Mouse (Mus musculus): ENCODE data around the gene Pxk. TPM values are rescaled to one million over a fixed set of nuclear protein-coding genes. Genes with fewer than 3 reads are reported as not detected.
A peak's percentile ranks its signal among the peaks of the same experiment; 100 is the strongest.

Pxk gene
- polyA plus RNA-seq, 1 experiment from 2014 or later, result 37.6 TPM

DNA sequence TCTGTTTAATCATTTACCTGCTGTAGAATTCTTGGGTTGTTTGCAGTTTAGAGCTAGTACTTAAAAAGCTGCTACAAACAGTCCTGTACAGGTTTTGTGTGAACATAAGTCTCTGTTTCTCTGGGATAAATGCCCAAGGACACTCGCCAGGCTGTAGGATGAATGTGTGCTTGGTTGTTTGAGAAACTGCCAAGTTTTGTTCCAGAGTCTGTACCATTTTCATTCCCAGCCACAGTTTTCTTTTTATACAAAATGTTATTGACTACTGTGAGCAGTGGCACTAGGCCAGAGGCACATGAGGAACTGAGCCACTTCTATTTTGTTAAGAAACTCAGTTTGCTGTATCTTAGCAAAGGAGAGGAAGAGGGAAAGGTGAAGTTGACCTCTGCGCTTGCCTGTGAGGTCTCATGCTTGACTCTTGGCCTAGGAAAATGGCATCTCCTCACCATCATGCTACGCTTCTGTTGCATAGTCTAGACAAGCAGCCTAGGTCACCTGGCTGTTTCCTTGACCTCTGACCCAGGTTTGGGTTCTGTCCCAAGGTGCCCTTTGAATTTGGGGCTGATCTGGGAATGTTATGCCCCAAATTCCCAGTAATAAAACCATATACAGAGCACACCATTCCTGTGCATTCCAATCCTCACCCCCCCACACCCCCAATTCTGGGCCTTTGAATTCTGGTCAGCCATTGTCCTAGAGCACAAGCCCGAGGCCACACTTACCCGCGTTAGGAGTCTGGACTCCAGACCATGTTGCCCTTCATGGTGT, 88.5 kb downstream of the Pxk start:
- Histone ChIP-seq H3K4me1 (ENCODE audit: control insufficient read depth, insufficient read depth, low read length) (no peaks in the 10 kb centered on the region), H3K27ac (replicated peaks; ENCODE audit: low read depth, low read length) (no peak overlapping the region), H3K36me3 (ENCODE audit: control insufficient read depth, insufficient read depth, low read length) (no peaks in the 10 kb centered on the region), H3K9me3 (ENCODE audit: control insufficient read depth, low read length) (no peaks in the 10 kb centered on the region), H3K9ac (ENCODE audit: low read depth, low read length) (no peak overlapping the region), H3K4me3 (ENCODE audit: low read depth, low read length) (no peak overlapping the region), H3K27me3 (replicated peaks; ENCODE audit: control insufficient read depth, insufficient read depth, low read length) (no peaks in the 10 kb centered on the region), H3K4me2 (ENCODE audit: low read depth, low read length) (no peak overlapping the region)
- peak; percentile 45 for DNase-seq (ENCODE audit: low spot score)
- 76% methylated on average over 6 of the region's 6 CpGs for WGBS
- ATAC-seq (ENCODE audit: low read depth), result no peak

DNA sequence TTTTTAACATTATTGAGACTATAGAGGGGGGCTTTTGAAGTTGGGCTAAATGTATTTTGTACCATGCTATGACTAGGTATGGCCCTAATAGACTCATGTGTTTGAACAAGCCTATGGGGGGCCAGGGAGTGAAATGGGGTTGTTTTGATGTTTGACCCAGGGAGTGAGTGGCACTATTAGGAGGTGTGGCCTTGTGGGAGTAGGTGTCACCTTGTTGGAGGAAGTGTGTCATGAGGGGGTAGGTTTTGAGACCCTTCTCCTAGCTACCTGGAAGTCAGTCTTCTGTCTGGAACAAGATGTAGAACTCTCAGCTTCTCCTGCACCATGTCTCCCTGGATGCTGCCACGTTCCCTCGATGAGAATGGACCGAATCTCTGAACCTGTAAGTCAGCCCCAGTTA, 92.5 kb downstream of the Pxk start:
- no peak for DNase-seq (ENCODE audit: low spot score)
- 98% methylated on average over 3 of the region's 3 CpGs for WGBS

DNA sequence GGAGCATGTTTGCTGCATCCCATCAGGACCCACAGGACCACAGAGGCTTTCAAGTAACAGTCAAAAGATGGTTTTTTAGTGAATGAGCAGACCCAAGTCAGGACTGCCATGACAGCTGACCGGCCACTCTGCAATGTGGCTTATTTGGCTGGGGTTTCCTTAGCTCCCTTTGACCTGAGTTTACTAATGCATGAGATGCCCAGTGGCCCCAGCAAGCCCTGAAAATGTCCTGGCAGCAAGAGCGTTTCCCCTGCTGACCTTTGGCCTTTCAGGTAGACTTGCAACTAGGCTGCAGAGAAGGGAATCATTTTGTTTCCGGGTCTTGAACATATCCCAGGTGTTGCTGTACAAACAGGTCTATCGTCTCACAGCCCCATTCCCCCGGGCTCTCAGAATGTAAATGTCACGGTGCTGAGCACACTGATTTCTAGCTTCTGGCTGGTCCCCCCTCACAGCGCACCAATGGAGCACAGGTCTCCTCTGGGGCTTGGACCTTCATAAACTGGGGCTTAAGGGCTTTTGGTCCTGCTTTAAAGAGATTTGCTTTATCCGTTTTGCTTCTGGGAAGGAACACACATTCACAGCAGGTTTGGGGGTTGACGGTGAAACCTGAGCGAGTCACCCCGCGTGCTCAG, 93.4 kb downstream of the Pxk start:
- H3K4me2 ChIP-seq (ENCODE audit: low read depth, low read length), result no peak overlapping the region

More for the DNA sequence above, 92.5 kb downstream of the Pxk start:
- ATAC-seq (ENCODE audit: low read depth), result no peak
- H3K4me2 ChIP-seq (ENCODE audit: low read depth, low read length), result no peak overlapping the region
- H3K27ac ChIP-seq (replicated peaks; ENCODE audit: low read depth, low read length), result no peak overlapping the region
- no peak overlapping the region for H3K4me3 ChIP-seq (ENCODE audit: low read depth, low read length)
- no peaks in the 10 kb centered on the region for H3K27me3 ChIP-seq (replicated peaks; ENCODE audit: control insufficient read depth, insufficient read depth, low read length)
- H3K36me3 ChIP-seq (ENCODE audit: control insufficient read depth, insufficient read depth, low read length), result no peaks in the 10 kb centered on the region
- H3K9ac ChIP-seq (ENCODE audit: low read depth, low read length), result no peak overlapping the region
- H3K9me3 ChIP-seq (ENCODE audit: control insufficient read depth, low read length), result no peaks in the 10 kb centered on the region
- no peaks in the 10 kb centered on the region for H3K4me1 ChIP-seq (ENCODE audit: control insufficient read depth, insufficient read depth, low read length)

DNA sequence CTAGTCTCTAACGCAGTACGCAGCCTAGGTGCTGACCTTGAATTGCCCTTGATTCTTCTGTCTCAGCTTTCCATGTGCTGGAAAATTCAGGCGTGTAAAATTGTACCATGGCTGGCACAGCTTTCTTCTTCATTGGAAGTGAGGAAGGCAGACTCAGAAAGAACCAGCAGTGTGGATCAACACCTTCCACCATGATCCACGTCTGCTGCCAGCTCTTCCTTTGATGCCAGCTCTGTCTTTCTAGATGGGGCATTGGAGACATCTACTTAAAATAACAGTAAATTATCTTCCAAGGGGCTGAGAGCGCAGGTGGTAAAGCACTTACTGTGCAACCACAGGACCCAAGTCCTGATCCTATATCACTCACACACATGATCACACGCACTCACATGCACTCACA, 94.7 kb downstream of the Pxk start:
- H3K4me3 ChIP-seq (ENCODE audit: low read depth, low read length), result no peak overlapping the region
- H3K36me3 ChIP-seq (ENCODE audit: control insufficient read depth, insufficient read depth, low read length), result no peaks in the 10 kb centered on the region
- DNase-seq (ENCODE audit: low spot score) (no peak), ATAC-seq (ENCODE audit: low read depth) (no peak)
- no peak overlapping the region for H3K4me2 ChIP-seq (ENCODE audit: low read depth, low read length)
- H3K9me3 ChIP-seq (ENCODE audit: control insufficient read depth, low read length), result no peaks in the 10 kb centered on the region
- 84% methylated on average over 6 of the region's 6 CpGs for WGBS
- H3K4me1 ChIP-seq (ENCODE audit: control insufficient read depth, insufficient read depth, low read length), result no peaks in the 10 kb centered on the region
- no peak overlapping the region for H3K9ac ChIP-seq (ENCODE audit: low read depth, low read length)
- H3K27me3 ChIP-seq (replicated peaks; ENCODE audit: control insufficient read depth, insufficient read depth, low read length), result no peaks in the 10 kb centered on the region
- no peak overlapping the region for H3K27ac ChIP-seq (replicated peaks; ENCODE audit: low read depth, low read length)

More for the DNA sequence above, 93.4 kb downstream of the Pxk start:
- H3K9me3 ChIP-seq (ENCODE audit: control insufficient read depth, low read length), result no peaks in the 10 kb centered on the region
- H3K27me3 ChIP-seq (replicated peaks; ENCODE audit: control insufficient read depth, insufficient read depth, low read length), result no peaks in the 10 kb centered on the region
- no peaks in the 10 kb centered on the region for H3K4me1 ChIP-seq (ENCODE audit: control insufficient read depth, insufficient read depth, low read length)
- H3K36me3 ChIP-seq (ENCODE audit: control insufficient read depth, insufficient read depth, low read length), result no peaks in the 10 kb centered on the region
- 45% methylated on average over 12 of the region's 12 CpGs for WGBS
- no peak overlapping the region for H3K9ac ChIP-seq (ENCODE audit: low read depth, low read length)
- no peak for ATAC-seq (ENCODE audit: low read depth)
- H3K4me3 ChIP-seq (ENCODE audit: low read depth, low read length), result no peak overlapping the region
- H3K27ac ChIP-seq (replicated peaks; ENCODE audit: low read depth, low read length), result no peak overlapping the region
- DNase-seq (ENCODE audit: low spot score), result no peak

DNA sequence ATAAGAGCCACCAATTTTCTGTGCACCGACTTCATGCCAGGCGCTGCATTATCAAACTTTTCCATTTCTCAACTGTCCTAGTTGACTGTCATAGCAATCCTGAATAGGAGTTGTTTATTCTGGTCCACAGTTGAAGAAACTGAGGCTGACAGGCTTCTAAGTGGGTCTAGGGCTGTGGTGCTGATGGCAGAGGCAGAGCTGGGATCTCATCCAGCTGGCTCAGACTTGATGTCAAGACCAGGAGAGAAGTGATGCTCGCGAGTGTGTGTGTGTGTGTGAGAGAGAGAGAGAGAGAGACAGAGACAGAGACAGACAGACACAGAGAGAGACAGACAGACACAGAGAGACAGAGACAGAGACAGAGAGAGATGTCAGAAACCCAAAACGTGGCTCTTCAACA, 102.8 kb downstream of the Pxk start:
- H3K27me3 ChIP-seq (replicated peaks; ENCODE audit: control insufficient read depth, insufficient read depth, low read length), result no peaks in the 10 kb centered on the region
- no peaks in the 10 kb centered on the region for H3K9me3 ChIP-seq (ENCODE audit: control insufficient read depth, low read length)
- H3K9ac ChIP-seq (ENCODE audit: low read depth, low read length), result no peak overlapping the region
- DNase-seq (ENCODE audit: low spot score) (no peak), ATAC-seq (ENCODE audit: low read depth) (no peak)
- no peak overlapping the region for H3K27ac ChIP-seq (replicated peaks; ENCODE audit: low read depth, low read length)
- H3K4me3 ChIP-seq (ENCODE audit: low read depth, low read length), result no peak overlapping the region
- no peaks in the 10 kb centered on the region for H3K36me3 ChIP-seq (ENCODE audit: control insufficient read depth, insufficient read depth, low read length)
- H3K4me2 ChIP-seq (ENCODE audit: low read depth, low read length), result no peak overlapping the region
- 76% methylated on average over 5 of the region's 5 CpGs for whole genome bisulfite sequencing
- H3K4me1 ChIP-seq (ENCODE audit: control insufficient read depth, insufficient read depth, low read length), result no peaks in the 10 kb centered on the region

DNA sequence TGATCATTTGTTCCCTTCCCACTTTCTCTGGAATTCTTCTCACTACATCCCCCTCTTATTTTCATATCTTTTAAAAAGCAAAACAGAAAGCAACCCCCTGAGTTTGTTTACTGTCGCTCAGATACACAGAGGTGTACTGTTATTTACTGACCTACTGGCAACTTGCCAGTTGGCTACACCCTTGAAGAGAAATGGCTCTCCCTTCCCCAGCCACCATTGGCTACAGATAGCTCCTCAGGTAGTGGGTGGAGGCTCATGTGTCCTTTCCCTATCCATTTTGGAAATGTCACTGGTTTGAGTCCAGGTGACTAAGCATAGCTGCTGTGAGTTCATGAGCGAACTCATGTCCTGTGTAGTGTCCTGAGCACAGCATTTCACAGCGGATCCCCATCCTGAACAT, 103.7 kb downstream of the Pxk start:
- Histone ChIP-seq H3K4me2 (ENCODE audit: low read depth, low read length) (no peak overlapping the region), H3K27me3 (replicated peaks; ENCODE audit: control insufficient read depth, insufficient read depth, low read length) (no peaks in the 10 kb centered on the region), H3K4me1 (ENCODE audit: control insufficient read depth, insufficient read depth, low read length) (no peaks in the 10 kb centered on the region), H3K9ac (ENCODE audit: low read depth, low read length) (no peak overlapping the region), H3K9me3 (ENCODE audit: control insufficient read depth, low read length) (no peaks in the 10 kb centered on the region), H3K36me3 (ENCODE audit: control insufficient read depth, insufficient read depth, low read length) (no peaks in the 10 kb centered on the region), H3K27ac (replicated peaks; ENCODE audit: low read depth, low read length) (no peak overlapping the region), H3K4me3 (ENCODE audit: low read depth, low read length) (no peak overlapping the region)
- 60% methylated on average over 3 of the region's 3 CpGs for WGBS
- no peak for DNase-seq (ENCODE audit: low spot score)
- ATAC-seq (ENCODE audit: low read depth), result no peak

DNA sequence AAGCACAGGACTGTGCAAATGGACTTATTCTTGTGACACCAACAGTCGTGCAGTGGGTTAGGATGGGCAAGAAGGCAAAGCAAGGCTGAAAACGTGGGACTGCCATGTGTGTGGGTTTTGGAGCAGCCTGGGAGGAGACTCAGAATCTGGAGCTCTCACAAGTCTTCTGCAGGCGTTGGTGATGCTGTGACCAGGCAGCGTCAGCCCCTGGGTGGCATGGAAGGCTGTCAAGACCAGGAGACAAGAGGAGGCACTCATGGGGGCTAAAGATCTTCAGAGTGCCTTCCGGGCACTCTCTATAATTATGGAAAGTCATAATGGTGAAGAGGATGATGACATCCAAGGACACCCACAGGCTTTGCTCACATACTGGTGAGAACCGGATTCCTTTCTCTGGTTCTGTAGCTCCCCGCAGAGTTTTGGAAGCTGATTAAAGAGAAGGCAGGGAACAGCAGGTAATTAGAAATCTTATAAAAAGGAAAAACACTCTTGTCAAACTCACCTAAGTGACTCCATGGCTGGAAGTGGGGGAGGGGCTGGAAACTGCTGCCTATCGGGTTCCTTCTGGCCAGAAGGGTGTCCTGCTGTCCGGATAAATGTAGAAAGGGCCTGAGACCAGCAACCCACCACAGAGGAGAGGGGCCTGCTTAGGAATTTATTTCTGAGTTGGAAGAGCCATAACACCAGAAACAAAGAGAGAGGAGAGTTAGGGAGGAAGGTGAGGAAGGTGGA, 108.3 kb downstream of the Pxk start:
- WGBS, result 51% methylated on average over 9 of the region's 9 CpGs
- H3K27ac ChIP-seq (replicated peaks; ENCODE audit: low read depth, low read length), result no peak overlapping the region
- H3K9me3 ChIP-seq (ENCODE audit: control insufficient read depth, low read length), result no peaks in the 10 kb centered on the region
- ATAC-seq (ENCODE audit: low read depth) (no peak), DNase-seq (ENCODE audit: low spot score) (no peak)
- no peak overlapping the region for H3K4me3 ChIP-seq (ENCODE audit: low read depth, low read length)
- no peak overlapping the region for H3K4me2 ChIP-seq (ENCODE audit: low read depth, low read length)
- H3K4me1 ChIP-seq (ENCODE audit: control insufficient read depth, insufficient read depth, low read length), result no peaks in the 10 kb centered on the region; the same call in 1 of the 2 replicates
- H3K36me3 ChIP-seq (ENCODE audit: control insufficient read depth, insufficient read depth, low read length), result no peaks in the 10 kb centered on the region
- H3K9ac ChIP-seq (ENCODE audit: low read depth, low read length), result no peak overlapping the region
- H3K27me3 ChIP-seq (replicated peaks; ENCODE audit: control insufficient read depth, insufficient read depth, low read length), result no peaks in the 10 kb centered on the region

DNA sequence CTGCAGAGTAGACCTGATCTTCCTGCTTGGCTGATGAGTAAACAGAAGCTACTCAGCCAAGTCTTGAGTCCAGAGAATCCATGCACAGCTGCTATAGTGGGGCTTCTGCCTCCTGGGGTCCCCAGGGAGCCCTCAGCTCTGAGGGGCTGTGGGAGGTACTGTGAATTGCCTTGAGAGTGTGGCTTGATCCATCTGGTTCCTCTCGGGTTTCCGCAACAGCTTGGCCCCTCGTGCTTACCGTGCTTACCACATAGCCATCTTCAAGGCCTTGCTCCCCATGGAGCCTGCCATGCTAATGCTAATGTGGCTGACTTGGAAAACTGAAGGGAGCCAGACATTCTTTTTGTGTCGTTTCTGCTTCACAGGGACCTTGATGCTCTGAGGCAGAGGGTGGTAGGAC, 109.1 kb downstream of the Pxk start:
- Histone ChIP-seq H3K9me3 (ENCODE audit: control insufficient read depth, low read length) (no peaks in the 10 kb centered on the region), H3K27ac (replicated peaks; ENCODE audit: low read depth, low read length) (no peak overlapping the region), H3K9ac (ENCODE audit: low read depth, low read length) (no peak overlapping the region), H3K4me1 (ENCODE audit: control insufficient read depth, insufficient read depth, low read length) (no peaks in the 10 kb centered on the region; the same call in 1 of the 2 replicates), H3K4me2 (ENCODE audit: low read depth, low read length) (no peak overlapping the region), H3K4me3 (ENCODE audit: low read depth, low read length) (no peak overlapping the region), H3K36me3 (ENCODE audit: control insufficient read depth, insufficient read depth, low read length) (no peaks in the 10 kb centered on the region), H3K27me3 (replicated peaks; ENCODE audit: control insufficient read depth, insufficient read depth, low read length) (no peaks in the 10 kb centered on the region)
- ATAC-seq (ENCODE audit: low read depth) (peak; percentile 90), DNase-seq (ENCODE audit: low spot score) (peak; percentile 70)
- 14% methylated on average over 5 of the region's 5 CpGs for WGBS
